Mouse (Mus musculus): ENCODE results near the gene Padi4.

DNA sequence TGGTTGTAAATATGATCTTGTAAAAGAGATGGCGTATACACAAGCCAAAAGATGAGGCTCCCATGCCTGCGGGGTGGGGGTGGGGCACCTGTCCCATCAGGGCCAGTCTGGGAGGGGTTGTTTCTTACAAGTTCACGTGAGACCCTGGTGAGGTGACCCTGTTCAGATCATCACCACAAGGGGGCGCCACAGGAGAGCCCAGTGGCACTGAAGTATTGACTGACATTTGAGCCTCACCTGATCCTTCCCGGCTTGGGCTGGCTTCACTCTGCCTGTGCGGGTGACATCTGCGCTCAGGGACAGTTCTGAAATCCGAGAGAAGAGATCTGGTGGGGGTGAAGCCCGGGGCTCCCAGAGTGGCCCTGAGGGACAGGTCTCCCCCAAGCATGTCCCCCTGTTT is 10.9 kb downstream of the Padi4 start:
- TF ChIP-seq CTCF (IDR thresholded peaks at IDR 0.05; ENCODE audit: control insufficient read depth, insufficient read depth, insufficient read length) = peak; percentile 61
- TF ChIP-seq USF1 (IDR thresholded peaks at IDR 0.05; ENCODE audit: low read depth) = no peak
- no peak for TF ChIP-seq CEBPB (IDR thresholded peaks at IDR 0.05; ENCODE audit: low read depth)
